Mouse (Mus musculus): ENCODE results near the gene Dpp6.

Gene Dpp6

GRCm38 (mm10) chr5:27075131-27075591 lies 258.2 kb downstream of the Dpp6 start:
- DNase-seq: peak; percentile 3

GRCm38 (mm10) chr5:27076046-27076445 lies 259.0 kb downstream of the Dpp6 start:
- no peak for DNase-seq

- no peak for DNase-seq
Observed at GRCm38 (mm10) chr5:27077821-27078220, 260.8 kb downstream of the Dpp6 start.

GRCm38 (mm10) chr5:27081275-27081674 lies 264.3 kb downstream of the Dpp6 start:
- no peak for DNase-seq

- no peak for DNase-seq
Observed at GRCm38 (mm10) chr5:27083762-27084161, 266.8 kb downstream of the Dpp6 start.

GRCm38 (mm10) chr5:27108221-27108620 lies 291.2 kb downstream of the Dpp6 start:
- no peak for DNase-seq

- no peak for DNase-seq
Observed at GRCm38 (mm10) chr5:27122479-27122878, 305.5 kb downstream of the Dpp6 start.

GRCm38 (mm10) chr5:27122944-27123343 lies 305.9 kb downstream of the Dpp6 start:
- DNase-seq: no peak

- no peak for DNase-seq
Observed at GRCm38 (mm10) chr5:27126034-27126433, 309.0 kb downstream of the Dpp6 start.

- no peak for DNase-seq
Observed at GRCm38 (mm10) chr5:27133196-27133595, 316.2 kb downstream of the Dpp6 start.

- no peak for DNase-seq
Observed at GRCm38 (mm10) chr5:27134436-27135005, 317.5 kb downstream of the Dpp6 start.

- DNase-seq: no peak
Observed at GRCm38 (mm10) chr5:27147397-27147945, 330.5 kb downstream of the Dpp6 start.

- no peak for DNase-seq
Observed at GRCm38 (mm10) chr5:27151017-27151416, 334.0 kb downstream of the Dpp6 start.

GRCm38 (mm10) chr5:27155671-27156070 lies 338.7 kb downstream of the Dpp6 start:
- no peak for DNase-seq

- no peak for DNase-seq
Observed at GRCm38 (mm10) chr5:27156366-27156765, 339.4 kb downstream of the Dpp6 start.

- DNase-seq: no peak
Observed at GRCm38 (mm10) chr5:27161122-27161645, 344.2 kb downstream of the Dpp6 start.

GRCm38 (mm10) chr5:27168550-27168949 lies 351.5 kb downstream of the Dpp6 start:
- DNase-seq: no peak

- DNase-seq: no peak
Observed at GRCm38 (mm10) chr5:27184963-27185362, 368.0 kb downstream of the Dpp6 start.

- DNase-seq: no peak
Observed at GRCm38 (mm10) chr5:27191242-27191969, 374.4 kb downstream of the Dpp6 start.

GRCm38 (mm10) chr5:27194157-27194556 lies 377.2 kb downstream of the Dpp6 start:
- no peak for DNase-seq

GRCm38 (mm10) chr5:27194975-27195374 lies 378.0 kb downstream of the Dpp6 start:
- DNase-seq: peak; percentile 2

- no peak for DNase-seq
Observed at GRCm38 (mm10) chr5:27200581-27201341, 383.8 kb downstream of the Dpp6 start.

- no peak for DNase-seq
Observed at GRCm38 (mm10) chr5:27203131-27203530, 386.1 kb downstream of the Dpp6 start.

All from thymus, postnatal 25 days (tissue).